In genomic region chr1:134360656-134361055, GRCm38 (mm10) we compare ENCODE assay signal across 9 mouse cellular contexts. TPM values are rescaled to one million over a fixed set of nuclear protein-coding genes. Genes with fewer than 3 reads are reported as not detected.
DNase-seq lines count a peak whose midpoint lies in the region; ATAC-seq and TF ChIP-seq lines count a peak whose summit lies in the region.
"Had no signal": no experiment of that assay in that cellular context is flagged by ENCODE, and none has a peak within 500 bp of the region (broad histone marks: within the 10 kb centered on the region; RNA-seq: fewer than 3 reads in every experiment).

No protein-coding gene starts in this region.

- 58% methylated on average over 7 of the region's 7 CpGs for WGBS in liver, embryonic 11.5 days
- WGBS in embryonic facial prominence, embryonic 12.5 days, result 79% methylated on average over 7 of the region's 7 CpGs
- 59% methylated on average over 7 of the region's 7 CpGs for WGBS in intestine, postnatal 0 days
- 47% methylated on average over 7 of the region's 7 CpGs for WGBS in small intestine, adult 2 months

- peak overlapping the region; percentile 85 for H3K4me3 ChIP-seq in liver, embryonic 11.5 days (ENCODE audit: low read depth, low read length)
- H3K4me3 ChIP-seq in embryonic facial prominence, embryonic 12.5 days, result peak overlapping the region; percentile 82
- peak overlapping the region; percentile 87 for H3K4me3 ChIP-seq in intestine, postnatal 0 days (ENCODE audit: low read depth, low read length)
- peak overlapping the region; percentile 83 for H3K4me3 ChIP-seq in small intestine, adult 2 months (ENCODE audit: low read depth, low read length)

- no peak for ATAC-seq in liver, embryonic 11.5 days (replicated peaks; ENCODE audit: low FRiP score)
- ATAC-seq in embryonic facial prominence, embryonic 12.5 days (ENCODE audit: insufficient number of reproducible peaks, insufficient read depth, low FRiP score, low TSS enrichment), result no peak
- ATAC-seq in intestine, postnatal 0 days, result no peak
- ATAC-seq in monocyte, adult 5-6 weeks (replicated peaks; ENCODE audit: insufficient number of reproducible peaks, low FRiP score, low TSS enrichment, poor library complexity, severe bottlenecking), result no peak

- TF ChIP-seq POLR2A in small intestine, adult 2 months (IDR thresholded peaks at IDR 0.05; ENCODE audit: low read depth, low read length), result no peak

- TF ChIP-seq CTCF in intestine, postnatal 0 days (IDR thresholded peaks at IDR 0.05; ENCODE audit: low read depth), result no peak
- TF ChIP-seq CTCF in small intestine, adult 2 months (IDR thresholded peaks at IDR 0.05; ENCODE audit: extremely low read depth, insufficient read length, insufficient replicate concordance, low read depth, low read length), result no peak

- H3K9ac ChIP-seq in liver, embryonic 11.5 days (ENCODE audit: low read depth, low read length), result peak overlapping the region; percentile 88
- 0 out of 2 replicates have a peak overlapping the region, but pooled peaks have one; percentile 19 for H3K9ac ChIP-seq in embryonic facial prominence, embryonic 12.5 days
- H3K9ac ChIP-seq in intestine, postnatal 0 days (ENCODE audit: low read depth, low read length), result peak overlapping the region; percentile 94

- H3K27ac ChIP-seq in liver, embryonic 11.5 days (ENCODE audit: low read depth, low read length), result 0 out of 2 replicates have a peak overlapping the region, but pooled peaks have one; percentile 86
- H3K27ac ChIP-seq in embryonic facial prominence, embryonic 12.5 days, result no peak overlapping the region
- H3K27ac ChIP-seq in intestine, postnatal 0 days (ENCODE audit: low read depth, low read length), result no peak overlapping the region
- H3K27ac ChIP-seq in small intestine, adult 2 months (ENCODE audit: insufficient read depth, low read depth, low read length), result peak overlapping the region; percentile 95

- H3K27me3 ChIP-seq in liver, embryonic 11.5 days (replicated peaks; ENCODE audit: control insufficient read depth, insufficient read depth, low read length), result no peaks in the 10 kb centered on the region
- H3K27me3 ChIP-seq in embryonic facial prominence, embryonic 12.5 days, result no peaks in the 10 kb centered on the region
- H3K27me3 ChIP-seq in intestine, postnatal 0 days (replicated peaks; ENCODE audit: control insufficient read depth, insufficient read depth, low read length), result no peaks in the 10 kb centered on the region
- H3K27me3 ChIP-seq in small intestine, adult 2 months (ENCODE audit: control insufficient read depth, insufficient read depth, low read length), result no peaks in the 10 kb centered on the region

- H3K36me3 ChIP-seq in liver, embryonic 11.5 days (ENCODE audit: control insufficient read depth, insufficient read depth, low read length), result peaks cover 22% of the 10 kb centered on the region
- H3K36me3 ChIP-seq in embryonic facial prominence, embryonic 12.5 days, result peaks cover 32% of the 10 kb centered on the region
- H3K36me3 ChIP-seq in intestine, postnatal 0 days (ENCODE audit: control insufficient read depth, insufficient read depth), result peaks cover 22% of the 10 kb centered on the region
- H3K36me3 ChIP-seq in small intestine, adult 2 months (ENCODE audit: control insufficient read depth, insufficient read depth, low read length), result peaks cover 18% of the 10 kb centered on the region

- H3K4me2 ChIP-seq in liver, embryonic 11.5 days, result peak overlapping the region; percentile 85
- H3K4me2 ChIP-seq in embryonic facial prominence, embryonic 12.5 days (replicated peaks), result peak overlapping the region; percentile 75
- peak overlapping the region; percentile 80 for H3K4me2 ChIP-seq in intestine, postnatal 0 days (replicated peaks; ENCODE audit: low read depth)

- DNase-seq in liver, embryonic 11.5 days (ENCODE audit: low spot score), result no peak
- no peak for DNase-seq in liver
- DNase-seq in thymus, postnatal 14 days, result no peak
- no peak for DNase-seq in thymus, adult 18-20 months

- peaks cover 7% of the 10 kb centered on the region; the same call in 1 of the 2 replicates for H3K4me1 ChIP-seq in liver, embryonic 11.5 days (replicated peaks; ENCODE audit: control insufficient read depth, insufficient read depth, low read length)
- H3K4me1 ChIP-seq in embryonic facial prominence, embryonic 12.5 days, result peaks cover 10% of the 10 kb centered on the region; the same call in 1 of the 2 replicates
- H3K4me1 ChIP-seq in intestine, postnatal 0 days (replicated peaks; ENCODE audit: control insufficient read depth, insufficient read depth, low read length), result peaks cover 3% of the 10 kb centered on the region; the same call in 1 of the 2 replicates
- peaks cover 7% of the 10 kb centered on the region; the same call in 1 of the 2 replicates for H3K4me1 ChIP-seq in small intestine, adult 2 months (ENCODE audit: control insufficient read depth, insufficient read depth, insufficient read length, low read length)

- no peaks in the 10 kb centered on the region for H3K9me3 ChIP-seq in liver, embryonic 11.5 days (ENCODE audit: control insufficient read depth, low read length)
- no peaks in the 10 kb centered on the region for H3K9me3 ChIP-seq in embryonic facial prominence, embryonic 12.5 days
- no peaks in the 10 kb centered on the region for H3K9me3 ChIP-seq in intestine, postnatal 0 days (ENCODE audit: control insufficient read depth)

RNA-seq across cellular contexts. Expression of gene Tmem183a, which starts 1.1 kb away (rescaled TPM):
- 95.6 and 101 TPM in 2 replicates for polyA plus RNA-seq in liver, embryonic 11.5 days (2014; fragmentation: Nextera tagmentation; extraction: Ambion mirVana)
- polyA plus RNA-seq in embryonic facial prominence, embryonic 12.5 days (2016; fragmentation: Nextera tagmentation; extraction: Ambion mirVana), result 102 and 105 TPM in 2 replicates
- 59.8 and 60.6 TPM in 2 replicates for polyA plus RNA-seq in intestine, postnatal 0 days (2015; fragmentation: Nextera tagmentation; extraction: Ambion mirVana)
- 82.6 and 133 TPM in 2 replicates for polyA plus RNA-seq in small intestine, adult 2 months (2012; rRNA removed)
- total RNA-seq in monocyte, adult 5-6 weeks (2017), result 65.8 to 73.9 TPM (median 67.8 TPM) in 3 replicates

RNA-seq across cellular contexts. Expression of gene 4933406M09Rik, which starts 25.1 kb away (rescaled TPM):
- polyA plus RNA-seq in liver, embryonic 11.5 days (2014; fragmentation: Nextera tagmentation; extraction: Ambion mirVana), result not detected in 2 replicates
- not detected in 2 replicates for polyA plus RNA-seq in embryonic facial prominence, embryonic 12.5 days (2016; fragmentation: Nextera tagmentation; extraction: Ambion mirVana)
- polyA plus RNA-seq in intestine, postnatal 0 days (2015; fragmentation: Nextera tagmentation; extraction: Ambion mirVana), result not detected in 2 replicates
- not detected in 2 replicates for polyA plus RNA-seq in small intestine, adult 2 months (2012; rRNA removed)
- total RNA-seq in monocyte, adult 5-6 weeks (2017), result not detected in 3 replicates
- total RNA-seq: layer of hippocampus, postnatal 14 days had no signal

RNA-seq across cellular contexts. Expression of gene Ppfia4, which starts 27.9 kb away (rescaled TPM):
- polyA plus RNA-seq in liver, embryonic 11.5 days (2014; fragmentation: Nextera tagmentation; extraction: Ambion mirVana), result 1.5 and 2.1 TPM in 2 replicates
- polyA plus RNA-seq in embryonic facial prominence, embryonic 12.5 days (2016; fragmentation: Nextera tagmentation; extraction: Ambion mirVana), result 7.0 TPM in 2 replicates
- polyA plus RNA-seq in intestine, postnatal 0 days (2015; fragmentation: Nextera tagmentation; extraction: Ambion mirVana), result 2.4 and 2.5 TPM in 2 replicates
- polyA plus RNA-seq in small intestine, adult 2 months (2012; rRNA removed), result 5.9 and 8.9 TPM in 2 replicates
- total RNA-seq in monocyte, adult 5-6 weeks (2017), result 20.4 to 28.3 TPM (median 20.4 TPM) in 3 replicates

RNA-seq across cellular contexts. Expression of gene Cyb5r1, which starts 44.7 kb away (rescaled TPM):
- polyA plus RNA-seq in liver, embryonic 11.5 days (2014; fragmentation: Nextera tagmentation; extraction: Ambion mirVana), result 34.3 and 36.9 TPM in 2 replicates
- polyA plus RNA-seq in embryonic facial prominence, embryonic 12.5 days (2016; fragmentation: Nextera tagmentation; extraction: Ambion mirVana), result 38.0 and 39.5 TPM in 2 replicates
- polyA plus RNA-seq in intestine, postnatal 0 days (2015; fragmentation: Nextera tagmentation; extraction: Ambion mirVana), result 9.4 and 10.1 TPM in 2 replicates
- polyA plus RNA-seq in small intestine, adult 2 months (2012; rRNA removed), result 11.8 and 17.8 TPM in 2 replicates
- total RNA-seq in monocyte, adult 5-6 weeks (2017), result 56.4 to 76.4 TPM (median 62.0 TPM) in 3 replicates

RNA-seq across cellular contexts. Expression of gene Adipor1, which starts 54.5 kb away (rescaled TPM):
- 91.7 and 99.2 TPM in 2 replicates for polyA plus RNA-seq in liver, embryonic 11.5 days (2014; fragmentation: Nextera tagmentation; extraction: Ambion mirVana)
- 76.0 and 78.1 TPM in 2 replicates for polyA plus RNA-seq in embryonic facial prominence, embryonic 12.5 days (2016; fragmentation: Nextera tagmentation; extraction: Ambion mirVana)
- polyA plus RNA-seq in intestine, postnatal 0 days (2015; fragmentation: Nextera tagmentation; extraction: Ambion mirVana), result 77.3 and 81.4 TPM in 2 replicates
- polyA plus RNA-seq in small intestine, adult 2 months (2012; rRNA removed), result 59.6 and 97.7 TPM in 2 replicates
- 133 to 190 TPM (median 182 TPM) in 3 replicates for total RNA-seq in monocyte, adult 5-6 weeks (2017)

Comparison
In these comparisons a context has a peak if more than half of its experiments do, and no peak if none do; other contexts are left out.
1. H3K27ac ChIP-seq: peak in liver, embryonic 11.5 days (single experiment) and small intestine, adult 2 months (single experiment); none in embryonic facial prominence, embryonic 12.5 days (single experiment) and intestine, postnatal 0 days (single experiment).
2. H3K9ac ChIP-seq: peak in every context shown above with its lines; median percentile 94 in intestine, postnatal 0 days; 88 in liver, embryonic 11.5 days; 19 in embryonic facial prominence, embryonic 12.5 days.
3. Peak in every context shown above with its lines, with median percentiles within 50 percentile points of each other: H3K4me2 ChIP-seq and H3K4me3 ChIP-seq.